Mouse (Mus musculus): Measurements from ENCODE around the gene Per1.

- TF ChIP-seq EP300 (IDR thresholded peaks at IDR 0.05; ENCODE audit: insufficient read depth, low read depth, low read length) (no peak), CTCF (IDR thresholded peaks at IDR 0.05) (no peak)
Observed at GRCm38 (mm10) chr11:69070093-69070492, 24.9 kb upstream of the Per1 start.
